Mouse (Mus musculus) cerebellum, adult 8-10 months (tissue): ENCODE measurements at regions not wholly inside any gene's neighbourhood (a gene's known extent, or its start where the extent isn't known, plus 50 kb on each side); places are given as distances from the start of the nearest gene placed in this dataset.
"Not testable (repeated sequence)": the region's sequence is repeated elsewhere in the genome, so short reads cannot be mapped to it uniquely, and the experiment has no call there.

Experiments
- DNase-seq: peaks from one replicate; pipeline ENCODE4 v3.0.0; 2022

DNA sequence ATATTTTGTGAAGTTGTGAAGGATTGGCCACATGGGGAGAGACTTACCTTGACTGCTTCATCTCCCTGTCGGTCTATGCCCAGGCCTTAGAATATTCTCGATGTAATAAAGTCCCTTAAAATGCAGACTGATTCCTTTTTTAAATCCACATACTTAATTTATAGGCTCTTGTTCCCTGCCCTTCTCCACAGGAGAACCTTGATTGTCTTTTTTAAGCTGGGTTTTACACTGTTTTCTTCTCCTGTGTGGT, 77.8 kb upstream of the Cpsf6 start:
- no peak for DNase-seq

DNA sequence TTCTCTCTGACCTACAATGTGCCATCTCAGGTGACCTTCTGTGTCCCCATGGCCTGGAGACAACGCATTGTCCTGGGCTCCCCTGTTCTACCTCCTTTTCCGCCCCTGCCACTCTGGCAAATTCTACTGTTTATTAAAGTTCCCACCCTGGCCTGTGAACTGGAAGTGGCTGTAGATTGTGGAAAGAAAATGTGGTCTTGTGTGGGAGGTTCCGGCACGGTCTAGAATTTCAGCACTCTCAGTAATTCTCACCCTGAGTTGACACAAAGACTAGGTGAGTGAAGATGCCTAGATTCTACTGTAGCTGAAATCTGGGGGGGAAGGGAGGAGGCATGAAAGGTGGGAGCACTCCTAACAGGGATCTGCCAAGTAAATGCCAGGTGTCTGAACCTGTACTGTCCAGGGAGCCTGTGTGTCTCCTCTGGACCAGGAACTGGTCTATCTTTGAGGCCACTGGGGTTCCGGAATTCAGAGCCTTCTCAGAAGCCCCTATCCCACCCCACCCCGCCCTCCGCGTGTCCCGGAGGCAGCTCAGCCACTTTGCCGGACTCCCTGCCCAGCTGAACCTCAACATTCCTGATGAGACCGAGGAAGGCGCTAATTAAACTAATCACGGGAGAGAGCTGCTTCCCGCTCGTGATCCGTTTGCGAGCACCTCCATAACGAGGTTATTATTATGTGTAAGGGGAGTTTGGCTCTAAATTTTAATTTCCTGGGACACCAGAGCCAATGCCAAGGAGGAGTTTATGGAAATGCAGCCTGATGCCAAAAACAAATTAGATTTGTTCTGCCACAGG, 77.3 kb upstream of the Cpsf6 start:
- DNase-seq = no peak

DNA sequence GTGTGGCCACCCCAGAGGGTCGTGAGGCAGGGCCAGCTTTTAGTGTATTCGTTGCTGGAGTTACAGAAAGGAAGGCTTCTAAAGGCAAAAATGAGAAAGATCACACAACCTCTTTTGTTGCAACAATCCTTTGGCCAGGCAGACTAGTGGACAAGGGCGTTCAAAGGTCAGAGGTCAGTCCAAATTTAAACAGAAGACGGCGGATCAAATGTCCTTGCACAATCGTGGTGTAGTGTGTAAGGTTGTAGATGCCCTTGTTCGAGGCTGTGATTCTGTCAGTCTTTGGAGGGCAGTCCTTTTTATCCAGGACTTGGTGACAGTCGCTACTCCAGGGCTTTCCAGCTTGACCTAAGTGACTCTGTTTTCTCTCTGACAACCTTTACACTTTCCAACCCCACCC, 76.6 kb upstream of the Cpsf6 start:
- DNase-seq = no peak

DNA sequence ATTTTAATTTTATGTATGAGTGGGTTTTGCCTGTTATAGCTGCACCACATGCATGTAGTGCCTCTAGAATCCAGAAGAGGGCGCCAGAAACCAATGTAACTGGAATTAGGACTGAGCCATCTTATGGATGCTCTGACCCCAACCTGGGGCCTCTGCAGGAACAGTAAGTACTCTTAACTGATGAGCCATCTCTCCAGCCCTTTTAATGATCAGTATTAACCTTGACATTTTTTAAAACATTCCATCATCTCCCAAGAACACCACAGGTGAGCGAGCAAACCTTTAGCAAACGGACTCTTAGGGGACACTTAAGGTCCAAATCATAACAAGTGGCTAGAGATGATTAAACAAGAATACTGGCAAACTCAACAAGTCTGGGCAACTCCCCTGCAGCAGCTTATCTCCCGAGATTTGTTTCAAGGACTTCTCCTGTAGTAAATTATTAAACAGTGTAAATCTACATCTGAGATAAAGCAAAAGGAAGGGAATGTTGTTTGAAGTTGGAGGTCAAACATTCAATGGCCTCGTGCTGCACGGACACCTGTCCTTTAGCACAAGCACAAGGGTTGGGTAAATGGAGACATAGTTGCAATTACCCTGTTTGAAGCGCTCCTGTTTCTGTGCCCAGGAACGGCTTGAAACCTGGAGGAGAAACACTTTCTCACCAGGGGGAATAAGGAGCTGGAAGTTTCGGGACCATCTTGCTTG, 75.9 kb upstream of the Cpsf6 start:
- no peak for DNase-seq

DNA sequence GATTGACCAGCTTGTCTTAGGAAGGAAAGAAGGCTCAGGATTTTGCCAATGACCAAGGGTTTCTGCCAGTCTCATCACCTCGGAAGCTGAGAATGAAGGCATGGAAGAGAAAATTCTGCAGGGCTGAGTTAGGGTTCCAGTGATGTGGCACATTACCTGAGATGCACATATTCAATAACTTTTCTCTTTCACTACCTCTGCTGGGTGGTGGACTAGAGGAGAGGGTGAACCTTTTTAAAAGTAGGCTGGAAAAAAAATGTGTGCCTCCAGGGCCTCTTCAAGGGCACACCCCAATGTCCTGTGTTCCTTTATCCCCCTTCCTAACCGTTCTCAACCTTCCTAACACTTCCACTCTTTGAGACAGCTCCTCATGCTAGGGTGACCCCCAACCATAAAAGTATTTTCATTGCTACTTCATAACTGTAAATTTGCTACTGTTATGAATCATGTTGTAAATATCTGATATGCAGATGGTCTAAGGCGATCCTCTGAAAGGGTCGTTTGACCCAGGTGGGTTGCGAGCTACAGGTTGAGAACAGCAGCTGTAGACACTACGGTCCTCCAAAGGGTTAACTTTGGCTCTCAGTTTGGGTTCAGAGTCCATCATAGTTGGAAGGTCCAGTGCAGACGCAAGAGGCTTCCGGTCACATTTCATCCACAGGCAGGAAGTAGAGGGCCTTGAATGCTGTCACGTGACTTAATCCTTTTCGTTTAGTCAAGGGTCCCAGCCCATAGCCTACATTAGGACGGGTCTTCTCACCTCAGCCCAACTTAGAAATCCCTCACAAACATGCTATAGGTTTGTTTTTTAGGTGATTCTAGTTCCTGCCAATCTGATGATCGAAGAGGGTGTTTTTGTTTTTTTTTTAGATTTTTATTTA, 75.1 kb upstream of the Cpsf6 start:
- no peak for DNase-seq

DNA sequence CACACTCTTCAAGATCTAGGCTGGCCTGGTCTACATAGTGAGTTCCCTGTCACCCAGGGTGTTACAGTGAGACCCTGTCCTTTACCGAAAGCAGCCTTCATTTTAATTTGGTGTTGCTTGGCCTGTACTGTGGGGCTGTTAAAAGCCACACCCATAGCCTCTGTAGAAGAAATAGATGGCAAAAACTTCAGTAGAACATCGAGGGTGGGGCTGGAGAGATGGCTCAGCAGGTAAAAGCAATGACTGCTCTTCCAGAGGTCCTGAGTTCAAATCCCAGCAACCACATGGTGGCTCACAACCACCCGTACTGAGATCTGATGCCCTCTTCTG, 74.3 kb upstream of the Cpsf6 start:
- DNase-seq = no peak

DNA sequence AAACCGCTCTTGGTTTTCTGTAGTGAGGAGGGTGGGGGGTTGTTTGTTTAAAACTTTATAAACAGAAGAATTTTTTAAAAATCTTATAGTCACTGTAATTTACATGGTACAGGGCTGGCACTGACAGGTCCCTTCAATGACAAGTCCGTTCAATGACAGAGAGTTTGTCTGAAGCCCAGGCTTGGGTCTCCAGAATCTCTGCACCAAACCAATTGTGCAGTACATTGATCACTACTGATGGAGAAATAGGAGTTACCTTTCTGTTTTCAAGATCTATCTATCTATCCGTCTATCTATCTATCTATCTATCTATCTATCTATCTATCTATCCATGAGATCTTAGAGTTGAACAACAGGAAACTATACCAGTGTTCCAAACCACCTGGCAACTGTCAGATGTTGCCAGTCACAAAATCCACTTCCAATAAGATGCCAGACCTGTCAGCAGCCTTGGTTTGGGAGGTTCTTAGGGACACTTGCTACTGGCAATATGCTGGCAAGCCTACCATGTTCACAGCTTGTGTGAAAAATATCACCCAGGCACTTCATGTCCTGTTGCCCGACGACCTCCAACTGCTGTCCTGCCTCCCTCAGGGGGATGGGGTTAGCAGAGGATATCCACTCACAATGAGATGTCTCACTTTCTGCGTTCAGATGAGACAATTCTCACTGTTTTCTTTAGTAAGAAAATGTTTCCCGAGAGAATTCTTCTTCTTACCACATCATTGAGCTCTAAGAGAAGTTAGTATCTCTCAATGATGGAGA, 73.8 kb upstream of the Cpsf6 start:
- DNase-seq = no peak

DNA sequence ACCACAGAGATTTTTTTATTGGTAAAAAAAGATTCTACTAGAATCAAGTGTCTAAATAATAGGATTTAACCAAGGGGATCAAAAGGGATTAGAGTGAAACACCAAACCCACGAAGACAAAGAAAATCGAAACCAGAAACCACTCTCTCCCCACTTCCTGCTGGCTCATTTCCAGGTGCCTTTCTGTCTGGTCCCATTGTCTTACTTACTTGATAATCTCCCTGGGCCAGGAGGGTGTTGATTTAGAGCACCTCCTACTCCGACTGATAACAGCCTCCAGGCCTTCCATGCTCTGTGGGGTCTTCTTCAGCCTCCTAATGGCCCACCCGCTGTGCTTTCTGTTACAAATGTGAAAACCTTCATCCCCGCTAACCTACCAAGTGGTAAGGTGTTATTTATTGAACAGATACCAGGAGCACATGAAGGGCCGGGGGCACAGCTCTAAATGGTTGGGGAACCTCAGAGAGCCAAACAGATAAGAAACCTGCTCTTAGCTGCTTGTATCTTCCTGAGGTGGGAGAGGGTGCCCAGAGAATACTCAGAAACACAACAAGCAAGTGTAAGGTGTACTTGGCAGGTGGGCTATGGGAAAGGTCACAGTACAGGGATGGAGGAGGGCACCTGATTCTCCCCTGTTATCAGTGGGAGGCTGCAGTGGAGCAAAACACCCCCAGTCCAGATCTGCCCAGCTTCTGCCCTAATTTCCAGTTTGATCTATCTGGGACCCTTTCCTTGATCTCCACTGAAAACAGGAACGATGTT, 72.6 kb upstream of the Cpsf6 start:
- DNase-seq = no peak

DNA sequence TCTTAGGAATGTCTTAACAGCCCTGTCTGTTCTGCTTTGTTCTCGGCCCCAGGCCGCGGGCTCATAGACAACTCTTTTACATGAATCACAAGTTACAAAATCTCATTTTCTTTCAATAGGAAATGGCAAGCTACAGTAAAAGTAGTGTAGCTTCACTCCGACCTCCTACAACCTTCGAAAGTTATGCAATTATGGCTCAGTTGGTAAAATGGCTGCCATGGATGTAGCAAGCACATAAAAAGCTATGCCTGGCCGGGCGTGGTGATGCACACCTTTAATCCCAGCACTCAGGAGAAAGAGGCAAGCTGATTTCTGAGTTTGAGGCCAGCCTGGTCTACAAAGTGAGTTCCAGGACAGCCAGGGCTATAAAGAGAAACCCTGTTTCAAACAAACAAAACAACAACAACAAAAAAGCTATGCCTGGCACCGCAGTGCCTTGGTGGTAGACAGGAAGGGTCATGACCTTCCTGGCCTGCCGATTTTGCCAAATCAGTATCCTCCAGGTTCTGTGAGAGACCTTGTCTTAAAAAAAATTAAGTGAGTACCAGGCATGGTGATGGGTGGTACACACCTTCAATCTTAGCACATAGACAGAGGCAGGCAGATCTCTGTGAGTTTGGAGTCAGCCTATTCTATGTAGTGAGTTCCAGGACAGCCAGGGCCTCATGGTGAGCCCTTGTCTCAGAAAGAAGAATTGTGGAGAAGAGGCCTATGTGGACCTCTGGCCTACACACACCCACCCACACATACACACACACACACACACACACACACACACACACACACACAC, 71.8 kb upstream of the Cpsf6 start:
- DNase-seq = no peak

DNA sequence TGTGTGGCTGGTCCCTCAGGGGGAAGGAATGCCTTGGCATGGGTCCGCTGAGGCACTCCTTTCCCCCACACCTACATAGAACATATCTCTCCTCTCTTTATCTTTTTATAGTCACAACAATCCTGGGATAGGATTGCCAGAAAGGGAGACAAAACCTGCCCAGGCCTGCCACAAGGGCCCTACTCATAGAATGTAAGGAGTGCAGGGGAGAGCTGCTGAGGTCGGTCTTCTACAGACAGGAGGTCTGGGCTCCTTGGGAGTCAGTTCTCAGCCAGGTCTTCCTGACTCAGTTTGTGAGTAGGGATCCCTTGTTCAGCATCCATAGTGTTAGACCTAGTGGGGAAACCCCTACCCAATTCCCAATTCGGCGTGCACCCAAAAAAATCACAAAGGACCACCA, 70.8 kb upstream of the Cpsf6 start:
- DNase-seq = no peak

DNA sequence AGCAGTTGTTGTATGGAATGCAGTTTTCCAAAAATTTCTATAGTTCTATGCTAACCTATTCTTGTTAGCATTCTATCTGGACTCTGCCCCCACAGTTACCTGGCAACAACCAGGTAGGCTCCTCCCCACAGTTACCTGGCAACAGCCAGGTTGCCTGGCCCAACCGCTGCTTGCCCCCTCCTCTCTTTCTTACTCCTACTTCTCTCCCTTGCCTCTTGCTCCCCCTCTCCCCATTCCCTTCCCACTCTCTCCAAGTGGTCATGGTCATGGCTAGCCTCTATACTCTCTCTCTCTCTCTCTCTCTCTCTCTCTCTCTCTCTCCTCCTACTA, 70.4 kb upstream of the Cpsf6 start:
- DNase-seq = no peak

DNA sequence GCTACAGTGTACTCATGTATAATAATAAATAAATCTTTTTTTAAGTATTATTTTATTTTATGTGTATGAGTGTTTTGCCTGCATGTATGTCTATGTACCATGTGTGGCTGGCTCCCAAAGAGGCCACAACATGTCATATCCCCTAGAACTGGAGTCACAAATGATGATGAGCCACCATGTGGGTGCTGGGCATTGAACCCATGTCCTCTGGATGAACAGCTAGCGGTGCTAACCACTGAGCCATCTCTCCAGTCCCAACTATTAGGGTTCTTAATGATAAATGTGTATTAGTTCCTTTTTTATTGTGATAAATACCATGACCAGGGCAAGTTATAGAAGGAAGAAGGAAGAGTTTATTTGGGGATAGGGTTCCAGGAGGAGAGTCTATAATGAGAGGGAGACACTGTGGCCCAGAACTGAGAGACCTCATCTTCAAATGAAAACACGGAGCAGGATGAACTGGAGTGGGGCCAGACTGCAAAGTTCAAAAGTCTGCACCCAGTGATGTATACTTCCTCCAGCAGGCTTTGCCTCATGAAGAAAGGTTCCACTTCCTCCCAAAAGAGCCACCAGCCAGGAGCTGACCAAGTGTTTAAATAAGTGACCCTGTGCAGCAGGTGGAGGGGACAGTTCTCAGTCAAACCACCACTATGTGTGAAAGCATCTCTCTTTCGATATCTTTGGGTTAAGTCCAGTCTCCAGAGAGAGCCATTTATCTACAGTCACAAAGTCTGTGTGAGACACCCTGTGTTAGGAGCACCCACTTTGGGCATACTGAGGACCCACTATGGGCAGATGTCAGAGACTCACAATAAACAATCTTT, 69.8 kb upstream of the Cpsf6 start:
- no peak for DNase-seq

DNA sequence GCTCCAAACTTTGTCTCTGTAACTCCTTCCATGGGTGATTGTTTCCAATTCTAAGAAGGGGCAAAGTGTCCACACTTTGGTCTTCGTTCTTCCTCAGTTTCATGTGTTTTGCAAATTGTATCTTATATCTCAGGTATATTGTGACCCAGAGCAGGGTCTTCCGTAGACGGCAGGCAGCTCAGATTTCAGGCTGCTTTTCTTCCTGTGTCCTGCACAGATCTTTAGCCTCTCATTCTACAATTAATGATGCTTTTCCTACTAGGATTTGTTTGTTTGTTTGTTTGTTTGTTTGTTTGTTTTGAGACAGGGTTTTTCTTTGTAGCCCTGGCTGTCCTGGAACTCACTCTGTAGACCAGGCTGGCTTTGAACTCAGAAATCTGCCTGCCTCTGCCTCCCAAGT, 69.0 kb upstream of the Cpsf6 start:
- not testable (repeated sequence) for DNase-seq

DNA sequence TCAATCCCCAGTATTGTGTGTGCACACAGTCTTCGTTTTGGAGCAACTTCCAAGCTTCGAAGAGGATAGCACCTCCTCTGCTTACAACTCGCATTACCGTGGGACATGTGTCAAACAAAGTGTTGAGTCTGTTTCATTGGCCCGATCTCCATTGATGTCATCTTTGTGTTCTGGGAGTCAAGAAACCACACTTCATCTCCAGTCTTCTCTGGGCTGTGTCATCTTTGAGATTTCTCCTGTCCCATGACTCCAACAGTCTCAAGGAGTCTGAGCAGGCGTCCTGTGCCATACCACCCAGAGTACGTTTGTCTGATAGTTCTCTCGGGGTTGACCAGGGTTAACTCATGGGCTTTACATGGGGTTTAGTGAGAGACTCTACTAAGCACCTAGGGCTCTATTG, 67.8 kb upstream of the Cpsf6 start:
- no peak for DNase-seq

DNA sequence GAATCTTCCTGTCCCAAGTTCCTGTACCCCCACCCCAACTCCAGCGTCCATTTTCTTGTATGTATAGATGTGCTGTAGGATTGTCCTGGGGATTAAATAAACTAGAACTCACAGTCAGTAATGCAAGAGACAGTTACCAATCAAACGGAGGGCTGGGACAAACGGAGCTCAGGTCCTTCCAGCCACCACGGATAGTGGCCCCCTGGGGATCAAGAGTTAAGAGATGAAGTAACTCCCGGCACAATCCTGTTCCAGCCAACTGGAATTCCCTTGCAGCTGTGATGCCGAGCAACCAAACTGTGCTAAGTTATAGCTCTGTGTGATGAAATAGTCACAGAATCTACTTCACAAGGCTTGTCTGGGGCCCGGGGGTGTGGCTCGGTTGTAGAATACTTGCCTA, 67.4 kb upstream of the Cpsf6 start:
- no peak for DNase-seq

DNA sequence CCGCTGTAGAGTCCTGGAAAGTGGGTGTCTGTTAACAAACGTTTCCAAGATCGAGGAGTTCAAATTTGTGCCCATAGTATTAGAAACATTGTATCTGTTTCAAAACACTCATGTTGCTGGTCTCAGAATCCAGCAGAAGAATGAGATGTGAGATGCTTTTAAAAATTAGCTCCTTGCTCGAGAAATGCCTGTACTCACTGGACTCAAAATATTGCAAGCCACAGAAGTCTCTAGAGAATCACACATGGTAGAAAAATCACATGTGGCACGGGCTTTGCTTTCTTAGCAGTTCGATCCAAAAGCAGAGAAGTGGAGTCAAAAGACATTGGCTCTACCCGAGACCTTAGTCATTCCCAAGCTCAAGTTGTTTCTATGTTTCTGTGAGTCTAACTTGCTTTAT, 67.0 kb upstream of the Cpsf6 start:
- no peak for DNase-seq

DNA sequence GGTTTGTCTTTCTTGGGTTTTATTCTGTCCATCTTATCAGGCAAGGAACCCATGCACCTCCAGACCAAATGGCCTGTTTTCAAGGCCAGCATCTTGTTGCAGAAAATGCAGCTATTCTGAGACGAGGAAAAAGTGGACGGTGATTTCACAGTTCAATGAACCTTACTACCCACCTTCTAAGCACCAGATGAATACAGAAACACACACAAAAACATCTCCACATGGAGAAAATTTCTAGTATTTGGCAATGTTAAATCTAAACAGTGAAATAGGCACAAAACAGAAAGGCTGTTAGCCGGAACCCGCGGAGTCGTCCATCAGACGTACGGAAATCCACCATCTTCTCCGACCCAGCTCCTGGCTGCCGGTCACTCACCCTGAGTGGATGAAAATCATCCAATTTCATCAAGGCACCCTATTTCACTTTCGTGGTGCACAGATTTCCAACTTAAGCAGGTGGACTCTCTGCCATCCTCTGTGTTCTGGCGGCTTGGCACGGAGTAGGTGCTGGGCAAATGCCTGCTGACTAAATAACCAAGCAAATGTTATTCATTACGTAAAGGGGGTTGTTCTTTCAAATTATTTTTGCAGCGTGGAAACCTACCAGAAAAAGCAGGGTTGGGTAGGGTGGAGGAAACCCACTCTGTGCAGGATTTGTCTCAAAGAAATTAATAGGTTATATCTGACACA, 66.1 kb upstream of the Cpsf6 start:
- DNase-seq = peak; percentile 11

DNA sequence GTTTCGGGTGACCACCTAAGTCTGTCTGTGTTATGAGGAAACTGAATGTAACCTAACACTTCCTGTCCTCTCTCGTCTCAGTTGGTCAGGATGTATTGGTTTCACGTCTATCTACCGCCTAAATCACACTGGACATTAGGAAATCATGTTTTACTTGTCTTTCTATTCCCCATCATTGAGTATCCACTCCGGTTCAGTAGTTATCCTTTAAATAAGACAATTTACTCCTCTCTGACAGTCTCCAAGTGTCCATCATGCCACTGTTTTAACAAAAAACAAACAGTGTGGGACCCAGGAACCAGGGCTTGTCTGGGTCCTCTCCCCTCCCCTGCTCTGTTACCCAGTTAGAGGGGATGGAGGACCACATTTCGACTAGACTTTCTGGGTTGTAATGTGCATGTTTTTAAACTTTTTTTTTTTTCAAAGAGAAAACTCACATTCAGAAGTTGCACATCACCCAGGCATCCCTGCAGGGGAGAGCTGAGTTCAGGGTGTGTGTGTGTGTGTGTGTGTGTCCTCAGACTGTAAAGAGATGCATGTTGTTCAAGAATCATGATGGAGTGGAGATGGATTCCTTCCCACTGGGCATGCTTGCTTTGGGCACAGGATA, 65.5 kb upstream of the Cpsf6 start:
- DNase-seq = no peak

DNA sequence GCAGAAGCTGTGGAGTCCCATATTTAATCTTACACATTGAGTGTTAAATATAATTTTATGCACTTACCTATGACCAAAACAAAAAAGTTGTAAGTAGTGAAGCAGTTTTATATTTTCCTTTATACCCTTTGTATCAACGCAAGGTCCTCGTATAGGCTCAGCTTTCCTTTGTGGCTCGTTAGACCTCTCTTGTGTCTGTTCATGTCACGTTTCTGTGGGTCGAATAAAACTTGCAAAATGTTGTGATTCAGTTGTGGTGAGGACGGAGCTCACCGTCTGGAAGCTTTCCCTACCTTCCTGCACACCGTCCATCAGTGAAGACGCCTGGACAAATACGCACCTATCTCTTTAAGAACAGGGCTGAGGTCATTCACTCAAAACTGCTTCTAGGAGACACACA, 64.9 kb upstream of the Cpsf6 start:
- no peak for DNase-seq
